Mouse (Mus musculus): ENCODE results near the gene Gm20219.
A peak's percentile ranks its signal among the peaks of the same experiment; 100 is the strongest.

Gm20219 gene

GRCm38 (mm10) chr17:56554122-56554551 is at the start of gene Gm20219:
Gene Gm20219, minus strand, starts transcription at chr17:56554387.
- DNase-seq (ENCODE audit: low read depth, low spot score) = no peak

GRCm38 (mm10) chr17:56604070-56604380 is 49.8 kb upstream of the Gm20219 start:
- no peak for DNase-seq (ENCODE audit: low read depth, low spot score)

- no peak for DNase-seq (ENCODE audit: low read depth, low spot score)
Observed at GRCm38 (mm10) chr17:56603186-56604069, 49.2 kb upstream of the Gm20219 start.

- DNase-seq (ENCODE audit: low read depth, low spot score) = no peak
Observed at GRCm38 (mm10) chr17:56593527-56594271, 39.5 kb upstream of the Gm20219 start.

GRCm38 (mm10) chr17:56592553-56592952 is 38.4 kb upstream of the Gm20219 start:
- DNase-seq (ENCODE audit: low read depth, low spot score) = no peak

- DNase-seq (ENCODE audit: low read depth, low spot score) = no peak
Observed at GRCm38 (mm10) chr17:56588921-56589320, 34.7 kb upstream of the Gm20219 start.

GRCm38 (mm10) chr17:56587773-56588172 is 33.6 kb upstream of the Gm20219 start:
- DNase-seq (ENCODE audit: low read depth, low spot score) = no peak

- peak; percentile 14 for DNase-seq (ENCODE audit: low read depth, low spot score)
Observed at GRCm38 (mm10) chr17:56585171-56585821, 31.1 kb upstream of the Gm20219 start.

- DNase-seq (ENCODE audit: low read depth, low spot score) = peak; percentile 100
Observed at GRCm38 (mm10) chr17:56584257-56585130, 30.3 kb upstream of the Gm20219 start, which contains the start of the genes Safb2 and Safb. Gene Safb2, minus strand, starts transcription at chr17:56584585. Gene Safb, plus strand, starts transcription at chr17:56584825.

- DNase-seq (ENCODE audit: low read depth, low spot score) = no peak
Observed at GRCm38 (mm10) chr17:56583611-56584256, 29.5 kb upstream of the Gm20219 start.

- no peak for DNase-seq (ENCODE audit: low read depth, low spot score)
Observed at GRCm38 (mm10) chr17:56583071-56583470, 28.9 kb upstream of the Gm20219 start.

- no peak for DNase-seq (ENCODE audit: low read depth, low spot score)
Observed at GRCm38 (mm10) chr17:56572939-56573338, 18.8 kb upstream of the Gm20219 start.

GRCm38 (mm10) chr17:56572154-56572553 is 18.0 kb upstream of the Gm20219 start:
- DNase-seq (ENCODE audit: low read depth, low spot score) = no peak

- no peak for DNase-seq (ENCODE audit: low read depth, low spot score)
Observed at GRCm38 (mm10) chr17:56570287-56570686, 16.1 kb upstream of the Gm20219 start.

GRCm38 (mm10) chr17:56567370-56567769 is 13.2 kb upstream of the Gm20219 start:
- DNase-seq (ENCODE audit: low read depth, low spot score) = no peak

GRCm38 (mm10) chr17:56566918-56567317 is 12.7 kb upstream of the Gm20219 start:
- DNase-seq (ENCODE audit: low read depth, low spot score) = no peak

- DNase-seq (ENCODE audit: low read depth, low spot score) = no peak
Observed at GRCm38 (mm10) chr17:56566293-56566692, 12.1 kb upstream of the Gm20219 start.

GRCm38 (mm10) chr17:56561866-56562265 is 7.7 kb upstream of the Gm20219 start:
- DNase-seq (ENCODE audit: low read depth, low spot score) = no peak

GRCm38 (mm10) chr17:56560131-56560530 is 5.9 kb upstream of the Gm20219 start:
- no peak for DNase-seq (ENCODE audit: low read depth, low spot score)

GRCm38 (mm10) chr17:56559386-56559785 is 5.2 kb upstream of the Gm20219 start:
- no peak for DNase-seq (ENCODE audit: low read depth, low spot score)

GRCm38 (mm10) chr17:56558448-56558847 is 4.3 kb upstream of the Gm20219 start:
- DNase-seq (ENCODE audit: low read depth, low spot score) = peak; percentile 63
